Mouse (Mus musculus) lung, adult 2 months (tissue): ENCODE results near the gene Gse1. TPM values are rescaled to one million over a fixed set of nuclear protein-coding genes. Genes with fewer than 3 reads are reported as not detected.

ENCODE experiments used
- DNase-seq: peaks from one replicate; pipeline ENCODE4 v3.0.0; 2022
- H3K4me1 ChIP-seq: fragments of 200-500 bp; 2 replicates; pipeline ENCODE4 v1.6.1; 2011; ENCODE audit warnings: low read length; ENCODE audit not compliant: control insufficient read depth, insufficient read depth
- H3K4me3 ChIP-seq: fragments of 200-500 bp; replicated peaks from 2 replicates; pipeline ENCODE3; 2011; ENCODE audit warnings: low read depth, mild to moderate bottlenecking, control low read depth, low read length; ENCODE audit errors: extremely low read depth
- CTCF ChIP-seq: fragments of 200-500 bp; IDR thresholded peaks from 2 replicates; pipeline ENCODE4 v1.5.1; 2011; ENCODE audit warnings: mild to moderate bottlenecking, low read length, control low read depth; ENCODE audit not compliant: insufficient read depth
- POLR2A ChIP-seq: fragments of 200-500 bp; IDR thresholded peaks from 2 replicates; pipeline ENCODE4 v1.6.1; 2011; ENCODE audit warnings: low read depth, mild to moderate bottlenecking, control low read depth, low read length, borderline replicate concordance; ENCODE audit errors: extremely low read depth
- WGBS: fragments of 180-500 bp; shearing (Covaris S2); methylation state at CpG from one replicate; pipeline ENCODE4 v1.1.7; 2018; 5-methylcytosine and 5-hydroxymethylcytosine counted together
- polyA plus RNA-seq: library from polyadenylated mRNA; depleted of rRNA; stranded (reverse); fragments of >200 nt; gene quantifications from 2 replicates; pipeline ENCODE4 v1.2.3, GENCODE M21; 2012; rRNA removed

Gene Gse1
- polyA plus RNA-seq = 35.6 and 39.6 TPM in 2 replicates

DNA sequence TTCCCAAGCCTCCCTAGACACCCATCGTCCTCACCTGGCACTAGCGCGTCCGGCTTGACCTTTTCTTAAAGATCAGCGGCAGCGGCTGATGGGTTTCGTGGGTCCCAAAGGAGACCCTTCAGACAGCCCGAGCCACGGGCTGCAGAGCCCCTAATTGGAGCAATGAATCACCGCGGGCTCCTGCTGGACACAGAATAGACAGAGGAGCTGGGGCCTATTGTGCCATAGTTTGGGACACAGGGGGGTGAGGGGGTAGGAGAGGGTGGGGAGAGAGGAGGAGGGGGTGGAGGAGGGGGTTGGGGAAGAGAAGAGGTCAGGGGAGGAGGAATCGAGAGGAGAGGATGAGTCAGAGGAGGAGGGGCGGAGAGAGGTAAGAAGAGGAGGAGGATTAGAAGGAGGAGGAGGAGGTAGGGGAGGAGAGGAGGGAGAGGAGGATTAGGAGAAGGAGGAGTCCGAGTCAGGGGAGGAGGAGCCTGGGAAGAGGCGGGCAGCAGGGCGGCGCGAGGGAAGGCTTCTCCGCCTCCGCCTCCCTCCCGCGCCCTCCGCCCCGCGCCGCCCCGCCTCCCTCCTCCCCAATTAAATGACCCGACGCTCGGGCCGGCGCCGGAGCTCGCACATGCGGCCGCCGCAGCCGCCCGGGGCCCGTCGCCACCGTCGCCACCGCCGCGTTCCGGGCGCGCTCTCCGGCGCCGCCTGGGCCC lies at the start of gene Gse1:
Gene Gse1 (plus strand): TSS at position 566 of the 701 bp plus-strand sequence.
- DNase-seq = peak; percentile 75
- H3K4me3 ChIP-seq = peak within 1 kb of the TSS; percentile 41
- H3K4me1 ChIP-seq = peaks cover 11% of the 10 kb centered on the region
- no peak for TF ChIP-seq CTCF
- no peak for TF ChIP-seq POLR2A
- 10% methylated on average over 38 of the region's 52 CpGs for WGBS

DNA sequence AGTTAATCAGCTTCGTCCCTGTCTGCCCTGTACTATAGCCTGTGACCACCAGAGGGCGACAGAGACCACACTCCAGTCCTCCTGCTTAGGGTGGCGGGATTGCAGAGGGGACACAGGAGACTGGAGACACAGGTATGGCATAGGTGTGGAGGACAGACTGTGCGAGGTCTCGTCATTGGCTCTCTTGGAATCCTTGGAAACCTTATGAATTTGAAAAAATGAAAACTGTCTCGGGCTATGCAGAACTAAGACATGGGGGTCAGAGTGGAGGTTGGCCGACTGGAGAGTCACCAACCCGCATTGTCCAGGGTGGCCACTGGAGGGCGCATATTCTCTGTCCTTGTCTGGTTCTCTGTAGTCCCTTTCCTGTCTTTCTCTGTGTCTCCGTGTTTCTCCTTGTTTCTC lies 49.2 kb upstream of the Gse1 start:
- DNase-seq = peak; percentile 93
- Histone ChIP-seq H3K4me1 (no peaks in the 10 kb centered on the region), H3K4me3 (no peak overlapping the region)
- TF ChIP-seq POLR2A (no peak), CTCF (peak; percentile 98)
- WGBS = under 1% methylated on average over 10 of the region's 10 CpGs

DNA sequence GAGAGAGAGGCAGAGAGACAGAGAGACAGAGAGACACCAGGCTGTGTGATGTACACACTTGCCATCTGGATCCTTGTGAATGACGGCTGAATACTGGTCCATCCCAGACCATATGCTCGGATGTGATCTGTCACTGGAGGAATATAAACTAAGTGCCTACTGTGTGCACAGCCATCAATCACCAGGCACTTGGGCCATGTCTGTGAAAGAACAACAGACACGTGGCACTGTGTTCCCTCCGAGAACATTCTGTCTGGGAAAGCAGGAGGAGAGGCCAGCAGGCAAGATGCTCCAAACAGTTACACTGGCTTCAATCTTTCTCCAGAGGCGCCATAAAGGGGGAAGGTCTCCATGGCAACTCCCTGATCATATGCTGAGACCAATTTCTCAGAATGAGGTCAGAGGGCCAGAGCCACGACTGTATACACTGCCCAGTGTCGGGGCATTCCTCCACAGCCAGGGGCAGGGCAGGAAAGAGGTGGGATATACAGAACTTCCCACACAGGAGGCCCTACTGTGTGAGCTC lies 47.7 kb upstream of the Gse1 start:
- WGBS = 68% methylated on average over 7 of the region's 7 CpGs
- TF ChIP-seq POLR2A (no peak), CTCF (no peak)
- no peak overlapping the region for H3K4me3 ChIP-seq
- H3K4me1 ChIP-seq = peaks cover 2% of the 10 kb centered on the region
- DNase-seq = no peak

DNA sequence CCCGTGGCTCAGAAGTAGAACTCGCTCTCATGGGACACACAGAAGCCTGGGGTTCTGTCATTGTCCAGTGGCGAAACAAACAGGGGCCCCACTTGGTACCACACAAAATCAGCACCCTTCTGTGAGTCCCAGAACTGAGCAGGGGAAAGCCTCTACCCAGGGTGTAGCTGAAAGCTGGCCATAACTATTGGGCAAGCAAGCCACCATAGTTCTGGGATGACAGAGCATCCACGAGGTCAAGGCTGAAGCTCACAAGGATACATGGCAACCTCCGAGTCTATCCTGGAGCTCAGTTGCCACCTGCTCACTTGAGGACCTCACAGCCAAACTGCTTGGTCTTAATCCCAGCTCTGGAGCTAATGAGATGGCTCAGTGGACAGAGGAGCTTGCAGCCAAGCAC lies 47.0 kb upstream of the Gse1 start:
- TF ChIP-seq CTCF (no peak), POLR2A (no peak)
- peaks cover 8% of the 10 kb centered on the region for H3K4me1 ChIP-seq
- H3K4me3 ChIP-seq = no peak overlapping the region
- no peak for DNase-seq
- whole genome bisulfite sequencing = 79% methylated on average over 5 of the region's 5 CpGs

DNA sequence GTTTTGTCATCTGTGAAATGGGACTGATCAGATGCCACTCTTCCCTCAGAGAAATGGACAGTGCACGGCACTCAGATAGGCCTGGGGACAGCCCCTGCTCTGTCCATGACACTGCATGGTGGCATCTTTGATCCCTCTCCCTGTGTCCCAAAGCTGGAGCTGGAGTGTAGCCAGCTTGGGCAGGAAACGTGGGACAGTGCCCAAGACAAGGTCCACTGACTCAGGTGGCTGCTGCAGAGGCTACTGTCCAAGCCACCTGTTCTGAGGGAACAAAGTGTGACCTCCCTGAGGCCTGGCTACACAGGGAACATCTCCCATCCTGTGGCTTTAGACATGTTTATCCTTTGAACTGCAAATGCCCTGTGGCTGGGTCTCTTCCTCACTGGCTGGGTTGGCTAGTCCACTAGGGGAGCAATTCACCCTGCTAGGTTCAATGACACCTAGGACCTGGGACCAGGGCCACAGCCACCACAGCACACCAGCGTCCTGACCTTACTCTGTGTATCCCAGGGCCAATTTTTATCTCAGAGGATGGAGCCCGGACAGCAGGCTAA lies 46.3 kb upstream of the Gse1 start:
- peaks cover 8% of the 10 kb centered on the region for H3K4me1 ChIP-seq
- H3K4me3 ChIP-seq = no peak overlapping the region
- 82% methylated on average over 4 of the region's 4 CpGs for whole genome bisulfite sequencing
- TF ChIP-seq CTCF = no peak
- no peak for TF ChIP-seq POLR2A
- DNase-seq = no peak

DNA sequence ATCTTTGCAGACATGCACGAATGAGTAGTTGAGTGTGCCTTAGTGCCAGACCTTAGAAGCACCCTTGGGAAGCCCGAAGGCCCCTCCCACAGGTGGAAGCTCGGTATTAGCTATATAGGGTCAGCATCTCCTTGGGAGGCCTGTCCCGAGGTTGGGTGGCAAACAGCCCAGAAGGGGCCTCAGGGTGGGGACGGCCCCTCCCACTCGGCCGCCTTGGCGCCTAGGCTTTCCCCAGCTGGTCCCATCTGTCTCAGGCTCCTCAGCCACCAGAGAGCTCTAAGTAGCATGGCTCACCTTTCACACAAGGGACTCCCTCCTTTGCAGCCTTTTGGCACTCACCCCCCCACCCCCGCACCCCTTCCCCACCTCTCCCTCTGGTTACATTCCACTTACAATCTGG lies 43.9 kb upstream of the Gse1 start:
- no peak for DNase-seq
- Histone ChIP-seq H3K4me3 (no peak overlapping the region), H3K4me1 (peaks cover 21% of the 10 kb centered on the region)
- 38% methylated on average over 9 of the region's 9 CpGs for WGBS
- TF ChIP-seq CTCF (no peak), POLR2A (no peak)

DNA sequence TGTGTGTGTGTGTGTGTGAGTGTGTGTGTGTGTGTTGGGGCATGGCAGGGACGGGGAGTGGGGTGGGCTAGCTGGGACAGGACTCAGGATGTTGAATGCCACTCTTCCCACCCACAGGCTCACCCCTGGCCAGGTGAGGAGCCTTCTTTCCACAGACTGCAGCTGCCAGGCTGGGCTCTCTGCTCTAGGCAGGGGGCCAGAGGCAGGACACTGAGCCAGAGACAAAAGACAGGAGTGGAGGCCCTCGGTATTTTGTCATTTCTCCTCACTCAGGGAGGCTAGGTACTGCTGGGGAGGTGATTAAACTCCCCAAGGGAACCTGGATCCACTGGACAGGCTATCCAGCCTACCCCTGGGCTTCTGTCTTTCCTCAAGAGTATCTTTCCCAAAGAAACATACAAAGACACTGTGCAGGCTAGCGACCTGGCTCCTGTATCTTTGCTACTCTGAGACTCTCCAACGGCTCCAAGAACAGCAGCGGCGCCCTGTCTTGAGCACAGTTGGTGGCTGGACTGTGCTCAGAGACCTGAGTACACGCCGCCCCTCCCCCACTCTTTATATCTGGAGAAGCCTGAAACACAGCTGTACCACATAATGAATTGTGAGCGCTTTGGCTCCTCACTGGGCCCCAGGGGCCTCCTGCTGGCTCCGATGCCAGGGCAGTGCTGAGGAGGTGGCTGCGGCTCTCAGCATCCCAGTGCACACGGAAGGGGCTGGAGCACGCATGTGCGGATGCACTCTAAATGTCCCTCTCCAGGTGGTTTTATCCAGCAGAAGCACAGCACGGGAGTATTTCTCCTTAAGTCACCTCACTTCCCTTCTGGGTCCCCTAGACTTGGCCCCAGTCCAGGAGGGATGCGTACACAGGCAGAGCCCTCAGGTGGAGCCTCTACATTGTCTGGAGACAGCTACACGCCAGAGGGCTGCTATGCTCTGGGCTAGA lies 43.1 kb upstream of the Gse1 start:
- TF ChIP-seq CTCF (no peak), POLR2A (no peak)
- Histone ChIP-seq H3K4me3 (no peak overlapping the region), H3K4me1 (peaks cover 21% of the 10 kb centered on the region)
- DNase-seq = peak; percentile 25
- 41% methylated on average over 16 of the region's 17 CpGs for WGBS

DNA sequence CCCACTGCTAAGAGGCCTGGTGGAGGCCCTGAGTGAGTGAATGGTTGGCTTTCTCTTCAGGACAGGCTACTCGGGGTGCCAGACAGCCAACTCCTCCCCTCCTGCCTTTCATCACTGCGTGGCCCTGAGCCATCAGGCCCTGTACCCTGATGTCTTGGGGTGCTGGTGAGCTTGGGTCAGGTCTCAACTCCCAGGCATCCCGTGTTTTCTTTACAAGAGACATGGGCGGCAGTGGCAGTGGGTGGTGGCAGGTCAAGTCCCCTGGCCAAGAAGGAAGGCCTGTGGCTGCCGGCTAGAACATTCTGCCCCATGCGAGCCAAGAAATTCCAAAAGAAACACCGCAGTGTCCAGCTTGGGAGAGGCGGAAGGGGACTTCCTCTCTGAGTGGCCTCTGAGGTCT lies 41.8 kb upstream of the Gse1 start:
- H3K4me1 ChIP-seq = peaks cover 21% of the 10 kb centered on the region
- WGBS = 41% methylated on average over 8 of the region's 8 CpGs
- TF ChIP-seq POLR2A = no peak
- no peak for TF ChIP-seq CTCF
- no peak overlapping the region for H3K4me3 ChIP-seq
- peak; percentile 29 for DNase-seq

DNA sequence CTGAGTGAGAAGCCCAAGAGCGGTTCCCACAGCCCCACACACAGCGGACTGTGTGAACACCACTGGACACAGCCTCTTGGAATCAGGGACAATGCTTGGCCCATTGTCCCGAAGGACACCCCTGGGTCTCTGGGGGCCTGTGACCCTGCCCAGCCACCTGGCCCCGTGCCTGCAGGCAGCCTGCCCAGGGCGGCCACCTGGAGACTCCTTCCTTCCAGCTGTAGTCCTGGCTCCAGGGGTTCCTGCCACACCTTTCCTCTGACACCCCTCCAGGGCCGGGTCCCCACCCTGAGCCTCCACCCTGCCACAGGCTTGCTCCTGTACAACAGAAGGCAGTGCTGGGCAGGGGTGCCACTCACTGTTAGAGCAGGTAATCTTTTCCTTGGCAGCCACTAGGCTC lies 39.7 kb upstream of the Gse1 start:
- TF ChIP-seq CTCF (no peak), POLR2A (no peak)
- no peak for DNase-seq
- peaks cover 21% of the 10 kb centered on the region for H3K4me1 ChIP-seq
- WGBS = 65% methylated on average over 6 of the region's 6 CpGs
- no peak overlapping the region for H3K4me3 ChIP-seq
